Mouse (Mus musculus) liver, embryonic 12.5 days (tissue): ENCODE data around the gene Usp15. TPM values are rescaled to one million over a fixed set of nuclear protein-coding genes. Genes with fewer than 3 reads are reported as not detected.
A peak's percentile ranks its signal among the peaks of the same experiment; 100 is the strongest.
"Not testable (repeated sequence)": the region's sequence is repeated elsewhere in the genome, so short reads cannot be mapped to it uniquely, and the experiment has no call there.

Source experiments
- ATAC-seq: fragments of 200-750 bp; cut with Nextera tagmentation; 2 replicates; pipeline ENCODE4 v1.8.0; 2017; ENCODE audit warnings: moderate number of reproducible peaks, mild to moderate bottlenecking, moderate library complexity
- H3K27ac ChIP-seq: fragments of 300-500 bp; sonication (generic); 2 replicates; pipeline ENCODE4 v1.5.1; 2016; ENCODE audit warnings: mild to moderate bottlenecking
- H3K27me3 ChIP-seq: fragments of 300-500 bp; sonication (generic); replicated peaks from 2 replicates; pipeline ENCODE4 v1.6.1; 2016; ENCODE audit warnings: mild to moderate bottlenecking, moderate library complexity
- H3K36me3 ChIP-seq: fragments of 300-500 bp; sonication (generic); 2 replicates; pipeline ENCODE4 v1.6.1; 2016; ENCODE audit warnings: mild to moderate bottlenecking, moderate library complexity
- H3K4me1 ChIP-seq: fragments of 300-500 bp; sonication (generic); 2 replicates; pipeline ENCODE4 v1.6.1; 2016
- H3K4me2 ChIP-seq: fragments of 300-500 bp; sonication (generic); 2 replicates; pipeline ENCODE4 v1.6.1; 2016; ENCODE audit warnings: mild to moderate bottlenecking, moderate library complexity
- H3K4me3 ChIP-seq: fragments of 300-500 bp; sonication (generic); 2 replicates; pipeline ENCODE4 v1.5.1; 2016; ENCODE audit warnings: mild to moderate bottlenecking, moderate library complexity
- H3K9ac ChIP-seq: fragments of 300-500 bp; sonication (generic); 2 replicates; pipeline ENCODE4 v1.6.1; 2016; ENCODE audit warnings: mild to moderate bottlenecking, moderate library complexity
- H3K9me3 ChIP-seq: fragments of 300-500 bp; sonication (generic); replicated peaks from 2 replicates; pipeline ENCODE4 v1.6.1; 2016; ENCODE audit warnings: mild to moderate bottlenecking, moderate library complexity
- WGBS: fragments of 180-500 bp; shearing (Covaris S2); methylation state at CpG from one replicate; pipeline ENCODE4 v1.1.7; 2016; ENCODE audit not compliant: insufficient replicate concordance; 5-methylcytosine and 5-hydroxymethylcytosine counted together
- polyA plus RNA-seq: library from polyadenylated mRNA; unstranded; fragments of >200 nt; fragmentation: Nextera tagmentation; extraction: Ambion mirVana; gene quantifications from 2 replicates; pipeline ENCODE4 v1.2.1, GENCODE M21; 2016

Gene Usp15
- 114 and 115 TPM in 2 replicates for polyA plus RNA-seq

- under 1% methylated on average over 63 of the region's 66 CpGs for WGBS
- Histone ChIP-seq H3K9ac (peak within 1 kb of the TSS; percentile 99), H3K4me2 (peak within 1 kb of the TSS; percentile 87), H3K9me3 (no peaks in the 10 kb centered on the region), H3K27me3 (no peaks in the 10 kb centered on the region), H3K27ac (peak within 1 kb of the TSS; percentile 96), H3K4me1 (peaks cover 57% of the 10 kb centered on the region), H3K4me3 (peak within 1 kb of the TSS; percentile 98), H3K36me3 (no peaks in the 10 kb centered on the region)
- peak; percentile 89 for ATAC-seq
Measured at GRCm38 (mm10) chr10:123196835-123197559, at the start of gene Usp15. Gene Usp15, minus strand, starts transcription at chr10:123196995.

- Histone ChIP-seq H3K4me2 (no peak overlapping the region), H3K4me1 (no peaks in the 10 kb centered on the region), H3K27ac (no peak overlapping the region), H3K9me3 (no peaks in the 10 kb centered on the region), H3K9ac (no peak overlapping the region), H3K27me3 (no peaks in the 10 kb centered on the region), H3K4me3 (no peak overlapping the region), H3K36me3 (no peaks in the 10 kb centered on the region)
- 65% methylated on average over 5 of the region's 5 CpGs for WGBS
- no peak for ATAC-seq
Measured at GRCm38 (mm10) chr10:123229420-123229819, 32.6 kb upstream of the Usp15 start.

GRCm38 (mm10) chr10:123222785-123223184, 26.0 kb upstream of the Usp15 start:
- no peak overlapping the region for H3K27ac ChIP-seq
- H3K9ac ChIP-seq: no peak overlapping the region
- no peak for ATAC-seq
- no peak overlapping the region for H3K4me3 ChIP-seq
- H3K4me2 ChIP-seq: no peak overlapping the region
- no peaks in the 10 kb centered on the region for H3K36me3 ChIP-seq
- no peaks in the 10 kb centered on the region for H3K9me3 ChIP-seq
- 71% methylated on average over 5 of the region's 5 CpGs for WGBS
- no peaks in the 10 kb centered on the region for H3K4me1 ChIP-seq
- no peaks in the 10 kb centered on the region for H3K27me3 ChIP-seq

GRCm38 (mm10) chr10:123209517-123209916, 12.7 kb upstream of the Usp15 start:
- H3K4me2 ChIP-seq: no peak overlapping the region
- H3K27me3 ChIP-seq: no peaks in the 10 kb centered on the region
- H3K4me1 ChIP-seq: no peaks in the 10 kb centered on the region
- H3K4me3 ChIP-seq: no peak overlapping the region
- no peak overlapping the region for H3K9ac ChIP-seq
- H3K9me3 ChIP-seq: no peaks in the 10 kb centered on the region
- WGBS: 44% methylated on average over 8 of the region's 8 CpGs
- no peak for ATAC-seq
- H3K36me3 ChIP-seq: no peaks in the 10 kb centered on the region
- H3K27ac ChIP-seq: no peak overlapping the region

GRCm38 (mm10) chr10:123208336-123208735, 11.5 kb upstream of the Usp15 start:
- H3K4me3 ChIP-seq: no peak overlapping the region
- H3K4me1 ChIP-seq: no peaks in the 10 kb centered on the region
- H3K9me3 ChIP-seq: no peaks in the 10 kb centered on the region
- 84% methylated on average over 9 of the region's 9 CpGs for whole genome bisulfite sequencing
- no peak overlapping the region for H3K27ac ChIP-seq
- no peak for ATAC-seq
- no peaks in the 10 kb centered on the region for H3K36me3 ChIP-seq
- no peaks in the 10 kb centered on the region for H3K27me3 ChIP-seq
- no peak overlapping the region for H3K4me2 ChIP-seq
- H3K9ac ChIP-seq: no peak overlapping the region

- H3K9ac ChIP-seq: no peak overlapping the region
- no peak overlapping the region for H3K27ac ChIP-seq
- 76% methylated on average over 6 of the region's 6 CpGs for WGBS
- H3K4me1 ChIP-seq: no peaks in the 10 kb centered on the region
- no peak overlapping the region for H3K4me3 ChIP-seq
- no peak for ATAC-seq
- H3K36me3 ChIP-seq: no peaks in the 10 kb centered on the region
- no peaks in the 10 kb centered on the region for H3K27me3 ChIP-seq
- H3K4me2 ChIP-seq: no peak overlapping the region
- no peaks in the 10 kb centered on the region for H3K9me3 ChIP-seq
Measured at GRCm38 (mm10) chr10:123206074-123206473, 9.3 kb upstream of the Usp15 start.

GRCm38 (mm10) chr10:123205364-123205763, 8.6 kb upstream of the Usp15 start:
- H3K27me3 ChIP-seq, H3K9ac ChIP-seq, ATAC-seq, H3K4me2 ChIP-seq, H3K4me1 ChIP-seq, H3K27ac ChIP-seq, H3K36me3 ChIP-seq, H3K9me3 ChIP-seq, H3K4me3 ChIP-seq: not testable (repeated sequence)
- 81% methylated on average over 3 of the region's 3 CpGs for WGBS

- Histone ChIP-seq H3K4me2 (no peak overlapping the region), H3K27ac (no peak overlapping the region), H3K4me1 (peaks cover 29% of the 10 kb centered on the region), H3K4me3 (no peak overlapping the region), H3K27me3 (no peaks in the 10 kb centered on the region), H3K9ac (no peak overlapping the region), H3K9me3 (no peaks in the 10 kb centered on the region), H3K36me3 (no peaks in the 10 kb centered on the region)
- 78% methylated on average over 23 of the region's 23 CpGs for WGBS
- no peak for ATAC-seq
Measured at GRCm38 (mm10) chr10:123201981-123202758, 5.4 kb upstream of the Usp15 start.

- WGBS: 73% methylated on average over 5 of the region's 5 CpGs
- no peak overlapping the region for H3K4me2 ChIP-seq
- H3K4me1 ChIP-seq: peaks cover 29% of the 10 kb centered on the region
- no peaks in the 10 kb centered on the region for H3K9me3 ChIP-seq
- H3K9ac ChIP-seq: no peak overlapping the region
- no peaks in the 10 kb centered on the region for H3K36me3 ChIP-seq
- no peak overlapping the region for H3K4me3 ChIP-seq
- H3K27me3 ChIP-seq: no peaks in the 10 kb centered on the region
- no peak for ATAC-seq
- no peak overlapping the region for H3K27ac ChIP-seq
Measured at GRCm38 (mm10) chr10:123201436-123201835, 4.6 kb upstream of the Usp15 start.

GRCm38 (mm10) chr10:123200996-123201395, 4.2 kb upstream of the Usp15 start:
- Histone ChIP-seq H3K9me3 (no peaks in the 10 kb centered on the region), H3K4me2 (no peak overlapping the region), H3K36me3 (no peaks in the 10 kb centered on the region), H3K27ac (no peak overlapping the region), H3K9ac (no peak overlapping the region), H3K4me1 (peaks cover 29% of the 10 kb centered on the region), H3K4me3 (no peak overlapping the region), H3K27me3 (no peaks in the 10 kb centered on the region)
- WGBS: 83% methylated on average over 5 of the region's 5 CpGs
- ATAC-seq: no peak

GRCm38 (mm10) chr10:123200320-123200659, 3.5 kb upstream of the Usp15 start:
- Histone ChIP-seq H3K9me3 (no peaks in the 10 kb centered on the region), H3K9ac (no peak overlapping the region), H3K4me2 (peak overlapping the region; percentile 31; the same call in 1 of the 2 replicates), H3K4me1 (peaks cover 33% of the 10 kb centered on the region), H3K27ac (no peak overlapping the region), H3K36me3 (no peaks in the 10 kb centered on the region), H3K4me3 (no peak overlapping the region), H3K27me3 (no peaks in the 10 kb centered on the region)
- ATAC-seq: no peak
- 81% methylated on average over 8 of the region's 8 CpGs for WGBS

GRCm38 (mm10) chr10:123199615-123200319, 3.0 kb upstream of the Usp15 start:
- H3K4me2 ChIP-seq: peak overlapping the region; percentile 31; the same call in 1 of the 2 replicates
- ATAC-seq: no peak
- H3K27me3 ChIP-seq: no peaks in the 10 kb centered on the region
- no peaks in the 10 kb centered on the region for H3K36me3 ChIP-seq
- H3K9ac ChIP-seq: no peak overlapping the region
- WGBS: 69% methylated on average over 19 of the region's 19 CpGs
- no peak overlapping the region for H3K27ac ChIP-seq
- peaks cover 37% of the 10 kb centered on the region for H3K4me1 ChIP-seq
- H3K9me3 ChIP-seq: no peaks in the 10 kb centered on the region
- H3K4me3 ChIP-seq: no peak overlapping the region
